Mouse (Mus musculus) heart, postnatal 4 days (tissue): ENCODE measurements around the gene Krtap3-2. TPM values are rescaled to one million over a fixed set of nuclear protein-coding genes. Genes with fewer than 3 reads are reported as not detected.
"Not testable (repeated sequence)": the region's sequence is repeated elsewhere in the genome, so short reads cannot be mapped to it uniquely, and the experiment has no call there.

Experiments
- DNase-seq: peaks from one replicate; pipeline ENCODE4 v3.0.0; 2021
- total RNA-seq, 2 experiments: library from RNA; stranded (reverse); gene quantifications; 2 replicates each; pipeline ENCODE4 v1.2.3; 2021

Gene Krtap3-2
- not detected for total RNA-seq

DNA sequence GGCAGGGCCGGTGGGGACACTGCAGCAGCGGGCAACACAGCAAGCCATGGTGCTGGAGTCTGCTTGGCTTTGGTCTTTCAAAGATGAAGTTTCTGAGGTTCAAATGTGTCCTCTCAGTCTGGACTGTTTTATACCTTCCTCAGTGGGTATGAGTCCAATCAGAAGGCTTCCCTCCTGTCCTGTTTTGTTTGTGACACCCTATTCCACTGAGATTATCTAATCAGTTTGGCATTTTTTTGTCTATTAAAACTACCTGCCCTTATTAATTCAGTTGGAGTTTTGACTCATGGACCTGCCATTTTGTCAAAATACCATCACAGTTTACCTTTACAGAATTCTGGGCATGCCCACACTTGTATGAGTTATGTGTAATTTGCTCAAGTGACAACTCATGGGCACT lies at the start of gene Krtap3-2:
Gene Krtap3-2, minus strand, starts transcription at position 101 of the 400 bp plus-strand sequence.
- no peak for DNase-seq

GRCm38 (mm10) chr11:99603208-99603607 lies 46.6 kb upstream of the Krtap3-2 start, which contains the start of gene Gm11938:
TSS of gene Gm11938 (minus strand) at chr11:99603308.
- DNase-seq = not testable (repeated sequence)

DNA sequence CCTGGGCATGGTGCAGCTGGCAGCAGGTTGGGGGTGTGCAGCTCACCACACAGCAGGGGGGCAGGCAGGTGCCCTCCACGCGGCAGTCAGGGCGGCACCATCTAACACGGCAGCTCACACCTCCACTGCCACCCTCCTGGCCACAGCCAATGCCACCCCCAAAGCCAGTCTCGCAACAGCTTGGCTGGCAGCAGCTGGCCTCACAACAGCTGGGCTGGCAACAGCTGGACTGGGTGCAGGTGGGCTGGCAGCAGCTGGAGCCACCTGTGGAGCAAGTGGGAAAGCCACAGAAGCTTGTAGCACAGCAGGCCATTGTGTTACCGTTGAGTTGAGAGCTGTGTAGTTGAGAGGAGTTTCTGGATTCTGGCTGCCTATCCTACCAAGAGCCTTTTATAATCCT lies 41.1 kb upstream of the Krtap3-2 start, which contains the start of gene Krtap9-3:
Gene Krtap9-3, minus strand, starts transcription at position 364 of the 400 bp plus-strand sequence.
- DNase-seq = not testable (repeated sequence)

DNA sequence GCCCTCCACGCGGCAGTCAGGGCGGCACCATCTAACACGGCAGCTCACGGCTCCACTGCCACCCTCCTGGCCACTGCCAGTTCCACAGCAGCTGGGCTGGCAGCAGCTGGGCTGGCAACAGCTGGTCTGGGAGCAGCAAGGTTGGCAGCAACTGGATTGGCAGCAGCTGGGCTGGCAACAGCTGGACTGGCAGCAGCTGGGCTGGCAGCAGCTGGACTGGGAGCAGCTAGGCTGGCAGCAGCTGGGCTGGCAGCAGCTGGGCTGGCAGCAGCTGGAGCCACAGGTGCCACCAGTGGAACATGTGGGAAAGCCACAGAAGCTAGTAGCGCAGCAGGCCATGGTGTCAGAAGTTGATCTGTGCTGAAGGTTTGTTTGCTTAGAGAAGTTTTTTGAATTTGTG lies 34.3 kb upstream of the Krtap3-2 start, which contains the start of gene Krtap1-3:
Gene Krtap1-3, minus strand, starts transcription at position 359 of the 400 bp plus-strand sequence.
- no peak for DNase-seq

GRCm38 (mm10) chr11:99585096-99585495 lies 28.4 kb upstream of the Krtap3-2 start:
- no peak for DNase-seq

DNA sequence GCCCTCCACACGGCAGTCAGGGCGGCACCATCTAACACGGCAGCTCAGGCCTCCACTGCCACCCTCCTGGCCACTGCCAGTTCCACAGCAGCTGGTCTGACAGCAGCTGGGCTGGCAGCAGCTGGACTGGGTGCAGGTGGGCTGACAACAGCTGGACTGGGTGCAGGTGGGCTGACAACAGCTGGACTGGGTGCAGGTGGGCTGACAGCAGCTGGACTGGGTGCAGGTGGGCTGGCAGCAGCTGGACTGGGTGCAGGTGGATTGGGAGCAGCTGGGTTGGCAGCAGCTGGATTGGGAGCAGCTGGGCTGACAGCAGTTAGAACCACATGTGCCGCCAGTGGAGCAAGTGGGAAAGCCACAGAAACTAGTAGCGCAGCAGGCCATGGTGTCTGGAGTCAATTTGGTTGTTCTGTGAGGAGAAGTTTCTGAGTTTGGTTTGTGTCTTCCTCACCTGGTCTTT lies 26.6 kb upstream of the Krtap3-2 start, which contains the start of gene Krtap1-4:
Gene Krtap1-4, minus strand, starts transcription at position 410 of the 460 bp plus-strand sequence.
- no peak for DNase-seq

DNA sequence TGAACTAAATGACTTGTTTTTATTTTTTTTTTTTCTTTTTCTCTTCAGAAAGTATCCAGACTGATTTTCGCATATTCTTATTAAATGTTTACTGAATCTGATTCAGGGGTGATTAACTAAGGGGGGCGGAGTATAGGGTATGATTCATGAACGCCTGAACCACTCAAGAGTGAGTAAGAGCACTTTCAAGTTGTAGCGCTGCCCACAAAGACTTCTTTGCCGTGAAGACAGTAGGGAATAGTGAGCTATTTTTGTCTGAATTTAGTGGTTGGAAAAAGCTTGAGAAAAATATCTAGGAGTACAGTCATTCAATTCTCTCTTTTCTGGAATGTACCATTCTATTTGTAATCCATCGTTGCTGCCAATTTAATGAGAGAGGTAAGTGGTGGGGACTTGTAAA lies 24.9 kb upstream of the Krtap3-2 start:
- DNase-seq = no peak

- DNase-seq = no peak
Measured at GRCm38 (mm10) chr11:99581051-99581450, 24.4 kb upstream of the Krtap3-2 start.

DNA sequence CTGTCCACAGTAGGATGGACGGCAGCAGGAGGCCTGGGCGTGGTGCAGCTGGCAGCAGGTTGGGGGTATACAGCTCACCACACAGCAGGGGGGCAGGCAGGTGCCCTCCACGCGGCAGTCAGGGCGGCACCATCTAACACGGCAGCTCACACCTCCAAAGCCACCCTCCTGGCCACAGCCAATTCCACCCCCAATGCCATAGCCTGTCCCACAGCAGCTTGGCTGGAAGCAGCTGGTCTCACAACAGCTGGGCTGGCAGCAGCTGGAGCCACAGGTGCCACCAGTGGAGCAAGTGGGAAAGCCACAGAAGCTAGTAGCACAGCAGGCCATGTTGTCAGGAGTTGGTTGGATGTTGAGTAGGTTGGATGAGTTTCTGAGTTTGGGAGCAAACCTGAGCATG lies 24.0 kb upstream of the Krtap3-2 start, which contains the start of gene Krtap1-5:
Gene Krtap1-5, minus strand, starts transcription at position 381 of the 400 bp plus-strand sequence.
- no peak for DNase-seq

DNA sequence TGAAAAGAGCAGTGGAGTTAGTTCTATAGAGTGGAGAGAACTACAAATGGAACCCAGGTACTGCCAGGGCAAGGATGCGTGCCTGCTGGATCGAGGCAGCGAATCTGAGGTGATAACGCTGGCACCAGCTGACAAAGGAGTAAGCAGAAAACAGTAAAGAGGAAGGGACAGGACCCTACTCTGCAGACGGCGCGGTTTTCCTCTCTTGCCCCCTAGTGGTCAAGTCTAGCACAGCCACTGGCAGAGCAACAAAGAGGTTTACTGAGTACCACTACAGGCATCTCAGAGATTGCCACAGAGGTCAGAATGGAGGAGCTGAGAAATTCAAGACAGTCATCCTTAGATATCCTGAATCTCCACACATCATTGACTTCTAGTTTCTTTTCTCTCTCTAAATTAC lies 17.5 kb upstream of the Krtap3-2 start:
- peak; percentile 80 for DNase-seq

DNA sequence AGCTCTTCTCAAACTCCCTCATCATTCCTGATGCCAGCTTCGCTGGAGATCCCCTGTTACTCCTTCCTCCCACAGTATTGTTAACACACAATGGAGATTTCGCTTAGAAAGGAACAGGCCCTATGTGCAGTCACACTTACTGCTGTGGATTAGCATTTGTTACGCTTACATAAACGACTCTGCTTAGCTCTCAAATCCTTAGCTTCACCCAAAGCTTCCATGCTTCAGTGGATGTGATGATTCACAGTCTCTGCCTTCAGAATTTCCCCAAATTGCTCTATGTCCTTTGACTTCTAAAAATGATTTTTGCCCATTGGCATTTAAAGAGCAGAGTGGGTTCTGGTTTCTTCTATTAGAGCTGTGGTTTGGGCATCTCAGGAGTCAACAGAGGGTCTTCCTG lies 16.5 kb upstream of the Krtap3-2 start:
- DNase-seq = no peak

DNA sequence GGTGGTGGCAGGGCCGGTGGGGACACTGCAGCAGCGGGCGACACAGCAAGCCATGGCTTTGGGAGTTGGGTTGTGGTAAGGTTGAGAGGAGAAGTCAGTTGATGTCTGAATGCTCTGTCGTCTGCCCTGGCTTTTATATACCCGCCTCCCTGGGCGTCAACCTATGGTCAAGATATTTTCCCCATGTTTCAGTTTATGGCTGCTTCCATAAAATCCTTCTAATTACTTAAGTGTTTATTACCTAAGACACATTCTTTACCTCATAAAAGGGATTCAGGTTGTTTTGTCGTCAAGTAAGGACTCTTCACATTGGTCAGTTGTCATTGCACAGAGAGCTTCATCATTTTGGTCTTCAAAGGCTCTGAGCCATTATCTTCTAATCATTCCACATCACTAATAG lies 9.9 kb upstream of the Krtap3-2 start, which contains the start of gene Krtap3-1:
Gene Krtap3-1, minus strand, starts transcription at position 101 of the 400 bp plus-strand sequence.
- DNase-seq = no peak

DNA sequence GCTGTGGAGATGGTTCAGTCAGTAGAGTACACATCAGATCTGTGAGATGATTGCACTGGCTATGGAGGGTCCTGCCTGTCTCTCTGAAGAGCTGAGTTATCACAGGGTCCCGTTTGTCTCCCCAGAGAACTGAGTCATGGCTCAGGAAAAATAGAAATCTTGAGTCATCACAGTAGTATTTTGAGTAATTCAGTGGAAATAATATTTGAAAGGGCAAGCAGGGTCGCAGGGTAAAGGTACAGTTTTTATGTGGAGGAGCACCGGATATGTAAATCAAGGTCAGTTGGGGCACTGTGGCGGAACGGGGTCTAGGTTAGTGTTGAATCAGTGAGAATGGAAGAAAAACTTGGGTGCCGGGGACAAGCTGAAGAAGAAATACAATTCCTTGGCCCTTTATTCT lies 5.9 kb upstream of the Krtap3-2 start:
- no peak for DNase-seq

DNA sequence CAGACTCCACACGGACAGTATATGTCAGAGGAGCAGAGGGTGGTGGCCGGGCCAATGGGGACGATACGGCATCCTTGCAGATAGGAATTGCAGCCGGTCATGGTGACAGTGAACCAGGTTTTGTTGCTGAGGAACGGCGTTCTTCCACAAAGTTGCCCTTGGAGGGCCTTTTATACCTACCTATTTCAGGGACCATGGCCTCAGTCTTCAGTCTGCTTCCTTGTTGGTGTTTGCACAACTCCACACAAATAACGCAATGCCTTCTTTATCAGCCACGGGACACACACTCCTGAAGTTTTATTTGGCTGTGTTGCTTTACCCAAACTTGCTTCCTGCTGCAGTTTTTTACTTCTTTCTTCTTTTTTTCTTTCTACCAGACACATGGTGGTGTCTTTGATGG lies 2.7 kb upstream of the Krtap3-2 start, which contains the start of gene Gm11939:
Gene Gm11939, minus strand, starts transcription at position 101 of the 400 bp plus-strand sequence.
- DNase-seq = no peak

GRCm38 (mm10) chr11:99557976-99558745 lies 1.5 kb upstream of the Krtap3-2 start:
- no peak for DNase-seq

GRCm38 (mm10) chr11:99556195-99556594 lies 458 bp downstream of the Krtap3-2 start:
- no peak for DNase-seq

- no peak for DNase-seq
Measured at GRCm38 (mm10) chr11:99550765-99551164, 5.9 kb downstream of the Krtap3-2 start, which contains the start of gene Krtap3-3. TSS of gene Krtap3-3 (minus strand) at chr11:99550865.

- no peak for DNase-seq
Measured at GRCm38 (mm10) chr11:99547892-99548291, 8.8 kb downstream of the Krtap3-2 start.

DNA sequence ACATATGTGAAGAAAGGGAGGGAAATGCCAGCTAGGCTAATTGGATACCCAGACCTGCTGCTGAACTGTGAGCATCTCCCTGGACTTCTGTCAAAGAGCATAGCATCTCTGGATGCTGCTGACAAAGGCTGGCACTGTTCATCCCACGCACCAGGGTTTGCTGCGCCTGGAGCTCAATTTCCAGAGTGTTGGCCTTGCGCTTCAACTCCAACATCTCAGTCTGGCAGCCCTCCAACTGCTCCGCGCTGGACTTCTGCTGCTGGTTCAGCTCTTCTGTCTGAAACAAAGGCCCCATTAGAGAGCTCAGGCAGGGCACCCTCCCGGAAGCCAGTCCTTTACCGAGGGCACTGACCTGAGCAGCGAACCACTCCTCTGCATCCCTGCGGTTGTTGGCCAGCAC lies 16.9 kb downstream of the Krtap3-2 start:
- peak; percentile 47 for DNase-seq

- no peak for DNase-seq
Measured at GRCm38 (mm10) chr11:99521288-99521860, 35.3 kb downstream of the Krtap3-2 start, which contains the start of gene Krt39. TSS of gene Krt39 (minus strand) at chr11:99521338.

DNA sequence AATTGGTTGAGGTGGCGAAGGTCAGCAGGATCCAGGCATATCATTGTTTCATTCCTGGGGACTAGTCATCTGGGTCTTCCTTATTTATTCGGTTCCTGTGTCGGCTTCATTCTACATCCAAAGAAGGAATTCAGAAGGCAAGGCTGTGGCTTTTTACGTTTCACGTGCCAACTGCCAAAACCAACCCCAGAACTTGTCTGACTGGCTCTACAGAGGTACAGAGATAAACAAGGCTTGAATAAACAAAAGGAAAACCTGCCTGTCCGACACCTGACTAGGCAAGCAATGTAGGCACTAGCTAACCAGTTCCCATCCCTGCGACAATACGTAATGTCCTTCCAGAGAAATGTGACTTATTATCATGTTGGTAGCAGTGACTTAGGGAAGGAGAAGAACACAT lies 42.6 kb downstream of the Krtap3-2 start:
- DNase-seq = no peak
